Mouse (Mus musculus): ENCODE data around the gene Actn1. TPM values are rescaled to one million over a fixed set of nuclear protein-coding genes. Genes with fewer than 3 reads are reported as not detected.

Actn1 gene
- polyA plus RNA-seq, 1 experiment from 2014 or later = 7.3 TPM

DNA sequence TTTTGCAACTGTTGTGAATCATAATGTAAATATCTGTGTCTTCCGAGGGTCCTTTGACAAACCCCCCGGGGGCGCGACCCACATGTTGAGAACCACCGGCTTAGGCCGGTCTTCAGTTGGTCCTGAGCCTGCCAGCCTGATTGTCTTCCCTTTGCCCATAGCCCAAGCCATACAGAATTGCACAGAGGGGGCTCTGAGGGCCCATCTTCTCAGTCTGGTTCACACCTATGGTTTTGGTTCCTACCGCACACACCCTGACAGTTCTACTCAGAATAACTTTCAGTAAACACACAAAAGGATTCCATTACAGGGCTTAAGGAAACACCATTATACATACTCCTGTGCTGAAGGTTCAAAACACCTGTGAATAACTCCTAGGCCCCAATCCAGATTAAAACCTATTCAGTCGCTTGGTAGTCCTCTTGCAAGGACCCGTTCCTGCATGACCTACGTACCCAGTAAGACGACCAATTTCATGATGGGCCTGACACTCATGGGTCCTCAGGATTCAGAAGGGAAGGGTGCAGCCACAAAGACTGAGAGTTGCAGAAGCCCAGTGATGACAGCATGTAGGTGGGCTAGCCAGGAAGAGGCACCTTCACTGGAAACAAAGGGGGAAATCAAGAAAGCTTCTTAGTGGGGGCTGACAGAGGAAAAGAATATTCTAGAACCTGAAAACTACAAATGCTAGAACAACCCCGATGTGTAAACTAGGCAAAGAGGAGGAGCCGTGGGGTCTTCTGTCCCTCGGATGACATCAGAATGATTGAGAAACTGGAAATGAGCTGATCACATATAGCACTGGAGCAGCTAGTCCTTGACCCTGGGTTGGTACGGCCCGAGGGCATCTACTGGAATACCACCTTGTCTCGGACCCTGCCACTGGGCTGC is 128.6 kb downstream of the Actn1 start:
- H3K4me2 ChIP-seq = peak overlapping the region; percentile 83
- H3K36me3 ChIP-seq = no peaks in the 10 kb centered on the region
- ATAC-seq (ENCODE audit: low read depth) (peak; percentile 4; the same call in 1 of the 2 replicates), DNase-seq (no peak)
- peak overlapping the region; percentile 75 for H3K4me3 ChIP-seq (replicated peaks)
- H3K9me3 ChIP-seq (replicated peaks) = no peaks in the 10 kb centered on the region
- H3K27ac ChIP-seq = peak overlapping the region; percentile 89
- H3K27me3 ChIP-seq = no peaks in the 10 kb centered on the region
- WGBS (ENCODE audit: insufficient replicate concordance) = 61% methylated on average over 17 of the region's 17 CpGs
- peak overlapping the region; percentile 88 for H3K9ac ChIP-seq
- peaks cover 46% of the 10 kb centered on the region for H3K4me1 ChIP-seq (replicated peaks)

- ATAC-seq (ENCODE audit: low read depth) (peak; percentile 59), DNase-seq (no peak)
- WGBS (ENCODE audit: insufficient replicate concordance) = 13% methylated on average over 6 of the region's 6 CpGs
- 0 out of 2 replicates have a peak overlapping the region, but pooled peaks have one; percentile 7 for H3K4me3 ChIP-seq (replicated peaks)
- no peaks in the 10 kb centered on the region for H3K27me3 ChIP-seq
- H3K9me3 ChIP-seq (replicated peaks) = no peaks in the 10 kb centered on the region
- H3K4me2 ChIP-seq = peak overlapping the region; percentile 83
- peaks cover 51% of the 10 kb centered on the region for H3K4me1 ChIP-seq (replicated peaks)
- H3K27ac ChIP-seq = peak overlapping the region; percentile 89
- H3K36me3 ChIP-seq = no peaks in the 10 kb centered on the region
- H3K9ac ChIP-seq = peak overlapping the region; percentile 50
Observed at GRCm38 (mm10) chr12:80130558-80131358, 129.4 kb downstream of the Actn1 start.

DNA sequence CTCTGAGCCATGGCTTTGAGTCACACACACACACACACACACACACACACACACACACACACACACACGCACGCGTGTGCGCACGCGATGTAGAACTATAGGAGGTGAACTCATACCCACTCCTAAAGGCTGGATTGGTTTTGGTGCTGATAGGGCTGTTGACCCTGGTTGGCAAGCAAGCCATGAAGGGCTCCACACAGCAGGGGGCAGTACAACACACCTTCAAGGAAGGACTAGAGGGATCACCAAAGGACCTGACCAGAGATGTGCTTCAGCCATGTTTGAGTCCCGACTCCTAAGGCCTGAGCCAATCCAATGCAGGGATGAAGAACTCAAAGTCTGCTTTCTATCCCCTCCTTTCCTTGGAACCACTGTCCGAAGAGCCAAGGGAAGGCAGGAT is 130.6 kb downstream of the Actn1 start:
- ATAC-seq (ENCODE audit: low read depth) = no peak
- WGBS (ENCODE audit: insufficient replicate concordance) = 91% methylated on average over 8 of the region's 8 CpGs
- peak overlapping the region; percentile 89 for H3K27ac ChIP-seq

GRCm38 (mm10) chr12:80127191-80127762 is 132.9 kb downstream of the Actn1 start:
- no peaks in the 10 kb centered on the region for H3K27me3 ChIP-seq
- H3K4me3 ChIP-seq (replicated peaks) = no peak overlapping the region
- H3K9ac ChIP-seq = no peak overlapping the region
- H3K27ac ChIP-seq = no peak overlapping the region
- peaks cover 71% of the 10 kb centered on the region for H3K4me1 ChIP-seq (replicated peaks)
- H3K4me2 ChIP-seq = no peak overlapping the region
- no peaks in the 10 kb centered on the region for H3K36me3 ChIP-seq
- WGBS (ENCODE audit: insufficient replicate concordance) = 75% methylated on average over 5 of the region's 5 CpGs
- no peaks in the 10 kb centered on the region for H3K9me3 ChIP-seq (replicated peaks)
- no peak for ATAC-seq (ENCODE audit: low read depth)
- DNase-seq = no peak

More for the DNA sequence above, 130.6 kb downstream of the Actn1 start:
- H3K4me1 ChIP-seq (replicated peaks) = peaks cover 51% of the 10 kb centered on the region
- H3K9me3 ChIP-seq (replicated peaks) = no peaks in the 10 kb centered on the region
- H3K4me3 ChIP-seq (replicated peaks) = no peak overlapping the region
- DNase-seq = peak; percentile 56
- 0 out of 2 replicates have a peak overlapping the region, but pooled peaks have one; percentile 44 for H3K9ac ChIP-seq
- H3K4me2 ChIP-seq = no peak overlapping the region
- no peaks in the 10 kb centered on the region for H3K36me3 ChIP-seq
- no peaks in the 10 kb centered on the region for H3K27me3 ChIP-seq

DNA sequence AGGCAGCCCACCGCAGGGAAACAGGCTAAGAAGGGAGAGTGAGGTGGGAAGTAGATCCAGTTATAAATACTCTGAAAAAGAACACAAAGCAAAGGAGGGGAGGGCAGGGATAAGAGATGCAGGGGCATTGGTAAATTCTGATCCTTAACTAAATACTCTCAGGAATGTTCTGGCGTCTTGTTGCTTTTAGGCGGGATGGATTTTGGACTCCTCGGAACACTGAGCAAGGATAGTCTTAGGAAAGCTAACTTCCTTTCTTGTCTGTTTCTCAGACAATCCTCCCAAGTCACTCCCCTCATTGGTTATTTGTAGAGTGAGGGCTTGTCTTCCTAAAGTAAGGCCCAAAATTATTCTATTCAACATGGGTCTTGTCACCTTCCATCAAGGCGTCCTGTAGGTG is 134.9 kb downstream of the Actn1 start:
- Histone ChIP-seq H3K9me3 (replicated peaks) (no peaks in the 10 kb centered on the region), H3K4me1 (replicated peaks) (peaks cover 64% of the 10 kb centered on the region), H3K27me3 (no peaks in the 10 kb centered on the region), H3K4me2 (no peak overlapping the region), H3K36me3 (peaks cover 5% of the 10 kb centered on the region; the same call in 1 of the 2 replicates), H3K4me3 (replicated peaks) (no peak overlapping the region), H3K27ac (no peak overlapping the region), H3K9ac (no peak overlapping the region)
- ATAC-seq (ENCODE audit: low read depth) (no peak), DNase-seq (no peak)
- 82% methylated on average over 5 of the region's 5 CpGs for WGBS (ENCODE audit: insufficient replicate concordance)

DNA sequence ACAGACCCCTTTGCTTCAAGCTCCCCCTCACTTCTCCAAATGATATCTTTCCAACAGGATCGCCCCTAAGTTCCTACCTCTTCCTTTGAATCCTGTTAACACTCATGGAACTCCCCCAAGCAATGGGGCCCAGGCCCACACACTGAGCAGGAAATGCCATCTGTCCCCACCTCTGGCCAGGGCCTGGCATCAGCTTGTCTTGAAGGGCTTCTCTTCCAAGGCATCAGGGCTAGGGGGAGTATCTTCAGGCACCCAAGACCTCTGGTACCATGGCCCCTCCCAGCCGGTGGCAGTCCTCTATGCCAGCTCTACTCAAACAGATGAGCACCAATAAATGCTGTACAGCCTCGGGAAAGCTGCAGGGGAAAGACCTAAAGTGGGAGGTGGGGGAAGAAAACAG is 135.4 kb downstream of the Actn1 start:
- no peak for DNase-seq
- Histone ChIP-seq H3K36me3 (peaks cover 8% of the 10 kb centered on the region; the same call in 1 of the 2 replicates), H3K27ac (no peak overlapping the region), H3K4me2 (no peak overlapping the region), H3K9ac (no peak overlapping the region), H3K4me1 (replicated peaks) (peaks cover 59% of the 10 kb centered on the region), H3K27me3 (no peaks in the 10 kb centered on the region), H3K4me3 (replicated peaks) (no peak overlapping the region), H3K9me3 (replicated peaks) (no peaks in the 10 kb centered on the region)
- 64% methylated on average over 3 of the region's 3 CpGs for whole genome bisulfite sequencing (ENCODE audit: insufficient replicate concordance)
- ATAC-seq (ENCODE audit: low read depth) = no peak

GRCm38 (mm10) chr12:80124211-80124610 is 136.0 kb downstream of the Actn1 start:
- Histone ChIP-seq H3K27me3 (no peaks in the 10 kb centered on the region), H3K27ac (no peak overlapping the region), H3K9ac (no peak overlapping the region), H3K4me1 (replicated peaks) (peaks cover 56% of the 10 kb centered on the region), H3K4me2 (no peak overlapping the region), H3K4me3 (replicated peaks) (no peak overlapping the region), H3K36me3 (peaks cover 11% of the 10 kb centered on the region; the same call in 1 of the 2 replicates), H3K9me3 (replicated peaks) (no peaks in the 10 kb centered on the region)
- ATAC-seq (ENCODE audit: low read depth) (no peak), DNase-seq (no peak)
- 57% methylated on average over 3 of the region's 3 CpGs for WGBS (ENCODE audit: insufficient replicate concordance)

DNA sequence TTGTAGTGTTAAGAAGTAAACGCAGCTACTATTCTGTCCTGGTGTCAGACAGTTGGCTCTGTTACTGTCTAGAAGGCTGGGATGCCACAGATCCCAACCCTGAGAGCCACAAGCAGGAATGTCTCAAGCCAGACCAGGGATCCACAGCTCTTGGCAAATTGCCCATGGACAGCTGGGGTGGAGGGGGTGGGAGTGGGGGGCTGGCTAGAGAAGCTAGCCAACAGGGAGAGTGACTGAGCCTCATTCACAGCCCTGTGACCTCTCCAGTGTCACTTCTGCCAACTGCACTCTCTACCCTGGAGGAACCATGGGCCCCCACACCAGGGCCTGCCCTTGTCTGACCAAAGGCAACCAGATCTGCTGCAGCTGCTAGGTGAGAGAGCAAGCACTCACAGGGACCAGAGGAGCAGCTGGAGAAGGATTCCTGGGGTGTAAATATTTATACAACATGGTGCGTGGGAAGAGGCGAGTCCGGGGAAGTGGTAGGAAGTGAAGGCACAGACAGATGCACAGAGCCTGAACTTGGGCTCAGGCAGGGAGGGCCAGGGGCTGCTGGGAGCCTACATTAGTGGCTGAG is 136.9 kb downstream of the Actn1 start:
- H3K4me1 ChIP-seq (replicated peaks) = peaks cover 61% of the 10 kb centered on the region
- H3K9ac ChIP-seq = peak overlapping the region; percentile 40; the same call in 1 of the 2 replicates
- DNase-seq = no peak
- ATAC-seq (ENCODE audit: low read depth) = peak; percentile 29; the same call in 1 of the 2 replicates
- peaks cover 12% of the 10 kb centered on the region; the same call in 1 of the 2 replicates for H3K36me3 ChIP-seq
- peak overlapping the region; percentile 45 for H3K27ac ChIP-seq
- H3K4me3 ChIP-seq (replicated peaks) = no peak overlapping the region
- no peaks in the 10 kb centered on the region for H3K27me3 ChIP-seq
- H3K4me2 ChIP-seq = no peak overlapping the region
- H3K9me3 ChIP-seq (replicated peaks) = no peaks in the 10 kb centered on the region
- 61% methylated on average over 4 of the region's 4 CpGs for WGBS (ENCODE audit: insufficient replicate concordance)

GRCm38 (mm10) chr12:80121438-80121837 is 138.7 kb downstream of the Actn1 start:
- Histone ChIP-seq H3K4me3 (replicated peaks) (no peak overlapping the region), H3K27ac (no peak overlapping the region), H3K4me1 (replicated peaks) (peaks cover 66% of the 10 kb centered on the region), H3K9me3 (replicated peaks) (no peaks in the 10 kb centered on the region), H3K9ac (no peak overlapping the region), H3K4me2 (no peak overlapping the region), H3K27me3 (no peaks in the 10 kb centered on the region), H3K36me3 (peaks cover 12% of the 10 kb centered on the region; the same call in 1 of the 2 replicates)
- 54% methylated on average over 1 of the region's 1 CpGs for WGBS (ENCODE audit: insufficient replicate concordance)
- no peak for ATAC-seq (ENCODE audit: low read depth)
- DNase-seq = no peak

DNA sequence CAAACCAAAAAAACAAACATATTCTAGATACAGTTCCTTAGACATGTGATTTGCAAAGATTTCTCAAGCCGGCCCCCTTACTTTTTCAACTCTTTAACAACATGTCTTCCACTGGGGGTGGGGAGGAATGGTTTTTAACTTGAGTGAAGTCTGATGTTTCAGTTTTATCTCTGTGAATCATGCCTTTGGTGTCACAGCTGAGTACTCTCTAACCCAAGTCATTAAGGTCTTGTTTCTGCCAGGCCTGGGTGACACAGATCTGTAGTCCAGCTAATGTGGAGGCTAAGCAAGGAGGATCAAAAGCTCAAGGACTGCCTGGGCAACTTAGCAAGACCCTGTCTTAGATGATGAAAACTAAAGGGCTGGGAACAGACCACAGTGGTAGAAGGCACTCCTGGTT is 141.6 kb downstream of the Actn1 start:
- no peak overlapping the region for H3K4me2 ChIP-seq
- no peak for DNase-seq
- no peak overlapping the region for H3K4me3 ChIP-seq (replicated peaks)
- no peaks in the 10 kb centered on the region for H3K27me3 ChIP-seq
- no peak overlapping the region for H3K27ac ChIP-seq
- H3K4me1 ChIP-seq (replicated peaks) = peaks cover 75% of the 10 kb centered on the region
- peaks cover 12% of the 10 kb centered on the region; the same call in 1 of the 2 replicates for H3K36me3 ChIP-seq
- ATAC-seq (ENCODE audit: low read depth) = no peak
- no peaks in the 10 kb centered on the region for H3K9me3 ChIP-seq (replicated peaks)
- WGBS (ENCODE audit: insufficient replicate concordance) = 66% methylated on average over 1 of the region's 1 CpGs
- H3K9ac ChIP-seq = no peak overlapping the region

Measured in liver, embryonic 13.5 days (tissue).